Comparison of ENCODE assay signal across 8 mouse cellular contexts in the genomic region with DNA sequence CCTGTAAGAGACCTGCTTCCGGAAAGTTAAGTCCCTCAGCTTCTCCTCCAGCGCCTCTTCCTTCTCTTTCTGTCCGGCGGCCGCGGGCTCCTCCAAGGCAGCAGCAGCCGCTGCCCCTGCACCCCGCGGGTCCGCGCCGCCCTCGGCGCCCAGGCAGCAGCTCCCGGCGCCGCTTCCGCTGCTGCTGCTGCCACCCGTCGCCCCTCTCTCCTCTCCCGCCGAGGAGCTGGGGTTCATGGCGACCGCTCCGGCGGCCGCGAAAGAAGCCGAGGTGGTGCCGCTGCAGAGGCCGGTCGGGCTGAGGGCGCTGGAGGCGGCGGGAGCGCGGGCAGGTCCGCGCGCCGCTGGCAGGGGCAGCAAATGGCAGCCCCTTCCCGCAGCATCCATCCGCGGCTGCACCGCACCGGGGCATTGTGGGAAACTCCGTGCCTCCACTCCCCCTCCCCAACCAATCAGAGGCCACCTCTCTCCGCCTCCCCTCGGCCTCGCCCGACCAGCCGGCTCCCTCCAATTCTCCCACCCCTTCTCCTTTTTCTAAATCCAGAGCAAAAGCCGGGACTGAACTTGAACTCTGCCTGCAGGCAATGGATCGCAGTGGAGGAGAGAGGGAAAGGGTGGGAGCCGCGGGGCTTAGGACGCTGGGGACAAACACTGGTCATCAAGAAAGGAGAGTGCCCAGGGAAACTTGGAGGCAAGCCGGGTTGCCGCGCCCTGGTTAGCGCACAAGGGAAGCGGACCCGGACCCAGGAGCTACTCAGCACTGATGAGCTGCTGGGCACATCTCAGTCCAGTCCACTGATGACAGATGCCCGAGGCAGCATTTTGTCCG. TPM values are rescaled to one million over a fixed set of nuclear protein-coding genes. Genes with fewer than 3 reads are reported as not detected.
A peak's percentile ranks its signal among the peaks of the same experiment; 100 is the strongest.
DNase-seq lines count a peak whose midpoint lies in the region; ATAC-seq and TF ChIP-seq lines count a peak whose summit lies in the region.

A gene (minus strand): TSS at position 623 of the 829 bp plus-strand sequence.

- no peaks in the 10 kb centered on the region for H3K9me3 ChIP-seq in lung, postnatal 0 days (ENCODE audit: low read length)
- no peaks in the 10 kb centered on the region for H3K9me3 ChIP-seq in kidney, embryonic 14.5 days (ENCODE audit: control insufficient read depth, low read length)
- H3K9me3 ChIP-seq in limb, embryonic 13.5 days = 0 out of 2 replicates have a peak, but pooled peaks cover 1% of the 10 kb centered on the region
- no peaks in the 10 kb centered on the region for H3K9me3 ChIP-seq in neural tube, embryonic 14.5 days (ENCODE audit: control insufficient read depth, low read length)

- peak within 1 kb of the TSS; percentile 52 for H3K4me3 ChIP-seq in lung, postnatal 0 days (ENCODE audit: low read depth, low read length)
- peak within 1 kb of the TSS; percentile 46 for H3K4me3 ChIP-seq in kidney, embryonic 14.5 days (ENCODE audit: low read length)
- H3K4me3 ChIP-seq in limb, embryonic 13.5 days = peak within 1 kb of the TSS; percentile 61
- H3K4me3 ChIP-seq in neural tube, embryonic 14.5 days (ENCODE audit: low read depth, low read length) = peak within 1 kb of the TSS; percentile 68

- peak; percentile 22 for DNase-seq in lung, postnatal 0 days (ENCODE audit: low spot score)
- no peak for DNase-seq in lung, postnatal 36 days
- peak; percentile 93 to 95 for DNase-seq in cerebellum, postnatal 10 days
- DNase-seq in frontal cortex, postnatal 14 days (ENCODE audit: low spot score in 2 of 2) = peak; percentile 80 to 81
- no peak for DNase-seq in spleen, adult 12 weeks (ENCODE audit: low spot score)

- H3K27ac ChIP-seq in lung, postnatal 0 days (ENCODE audit: low read length) = no peak within 1 kb of the TSS
- no peak within 1 kb of the TSS for H3K27ac ChIP-seq in kidney, embryonic 14.5 days (ENCODE audit: low read depth, low read length)
- no peak within 1 kb of the TSS for H3K27ac ChIP-seq in limb, embryonic 13.5 days
- peak within 1 kb of the TSS; percentile 70 for H3K27ac ChIP-seq in neural tube, embryonic 14.5 days (ENCODE audit: low read depth, low read length)

- H3K27me3 ChIP-seq in lung, postnatal 0 days (replicated peaks; ENCODE audit: insufficient read depth, low read length) = peaks cover 25% of the 10 kb centered on the region
- H3K27me3 ChIP-seq in kidney, embryonic 14.5 days (ENCODE audit: control insufficient read depth, insufficient read depth, low read length) = peaks cover 47% of the 10 kb centered on the region
- peaks cover 68% of the 10 kb centered on the region for H3K27me3 ChIP-seq in limb, embryonic 13.5 days
- no peaks in the 10 kb centered on the region for H3K27me3 ChIP-seq in neural tube, embryonic 14.5 days (ENCODE audit: control insufficient read depth, insufficient read depth, low read length)

- H3K4me1 ChIP-seq in lung, postnatal 0 days (ENCODE audit: insufficient read depth, low read depth, low read length) = peaks cover 2% of the 10 kb centered on the region; the same call in 1 of the 2 replicates
- H3K4me1 ChIP-seq in kidney, embryonic 14.5 days (ENCODE audit: control insufficient read depth, insufficient read depth, low read length) = peaks cover 5% of the 10 kb centered on the region; the same call in 1 of the 2 replicates
- peaks cover 16% of the 10 kb centered on the region for H3K4me1 ChIP-seq in limb, embryonic 13.5 days
- H3K4me1 ChIP-seq in neural tube, embryonic 14.5 days (ENCODE audit: control insufficient read depth, insufficient read depth, low read length) = peaks cover 16% of the 10 kb centered on the region

- 5% methylated on average over 42 of the region's 65 CpGs for WGBS in lung, postnatal 0 days
- WGBS in kidney, embryonic 14.5 days = under 1% methylated on average over 64 of the region's 65 CpGs
- under 1% methylated on average over 59 of the region's 65 CpGs for WGBS in limb, embryonic 13.5 days
- under 1% methylated on average over 53 of the region's 65 CpGs for WGBS in neural tube, embryonic 14.5 days

- no peak for TF ChIP-seq CTCF in lung, postnatal 0 days (IDR thresholded peaks at IDR 0.05)

- no peak within 1 kb of the TSS for H3K9ac ChIP-seq in lung, postnatal 0 days (replicated peaks; ENCODE audit: low read depth)
- peak within 1 kb of the TSS; percentile 49 for H3K9ac ChIP-seq in kidney, embryonic 14.5 days (ENCODE audit: low read depth, low read length)
- H3K9ac ChIP-seq in limb, embryonic 13.5 days = peak within 1 kb of the TSS; percentile 63
- H3K9ac ChIP-seq in neural tube, embryonic 14.5 days (replicated peaks; ENCODE audit: low read depth, low read length) = peak within 1 kb of the TSS; percentile 74

- H3K4me2 ChIP-seq in lung, postnatal 0 days (replicated peaks; ENCODE audit: low read depth, low read length) = peak within 1 kb of the TSS; percentile 89
- peak within 1 kb of the TSS; percentile 92 for H3K4me2 ChIP-seq in kidney, embryonic 14.5 days (replicated peaks; ENCODE audit: low read depth, low read length)
- H3K4me2 ChIP-seq in limb, embryonic 13.5 days (replicated peaks) = peak within 1 kb of the TSS; percentile 98
- peak within 1 kb of the TSS; percentile 77 for H3K4me2 ChIP-seq in neural tube, embryonic 14.5 days (ENCODE audit: low read depth, low read length)

- TF ChIP-seq EP300 in lung, postnatal 0 days (IDR thresholded peaks at IDR 0.05) = no peak

- peak; percentile 38 for ATAC-seq in lung, postnatal 0 days
- ATAC-seq in kidney, embryonic 14.5 days (ENCODE audit: low FRiP score, low TSS enrichment) = peak; percentile 86
- peak; percentile 77 for ATAC-seq in limb, embryonic 13.5 days (ENCODE audit: low FRiP score, low read depth)
- ATAC-seq in neural tube, embryonic 14.5 days (ENCODE audit: low read depth) = peak; percentile 98

- no peaks in the 10 kb centered on the region for H3K36me3 ChIP-seq in lung, postnatal 0 days (ENCODE audit: insufficient read depth, low read length)
- H3K36me3 ChIP-seq in kidney, embryonic 14.5 days (ENCODE audit: control insufficient read depth, insufficient read depth, low read length) = no peaks in the 10 kb centered on the region
- no peaks in the 10 kb centered on the region for H3K36me3 ChIP-seq in limb, embryonic 13.5 days
- no peaks in the 10 kb centered on the region for H3K36me3 ChIP-seq in neural tube, embryonic 14.5 days (ENCODE audit: control insufficient read depth, insufficient read depth, low read length)

RNA-seq across cellular contexts. Expression of the gene that starts here (rescaled TPM):
- polyA plus RNA-seq in lung, postnatal 0 days (2015; fragmentation: Nextera tagmentation; extraction: Ambion mirVana) = 0.33 and 0.45 TPM in 2 replicates
- polyA plus RNA-seq in kidney, embryonic 14.5 days (2014; fragmentation: Nextera tagmentation; extraction: Ambion mirVana) = 0.27 and 0.43 TPM in 2 replicates
- polyA plus RNA-seq in limb, embryonic 13.5 days (2015; fragmentation: Nextera tagmentation; extraction: Ambion mirVana) = 1.2 and 1.3 TPM in 2 replicates
- 8.6 and 10.5 TPM in 2 replicates for polyA plus RNA-seq in neural tube, embryonic 14.5 days (2014; fragmentation: Nextera tagmentation; extraction: Ambion mirVana)

Comparison
In these comparisons a context has a peak if more than half of its experiments do, and no peak if none do; other contexts are left out.
1. Peak in DNase-seq, ATAC-seq, H3K4me3 ChIP-seq and H3K4me2 ChIP-seq in lung, postnatal 0 days; RNA of the gene not detected or under 1 TPM.
2. Peak in ATAC-seq, H3K4me3 ChIP-seq, H3K9ac ChIP-seq and H3K4me2 ChIP-seq in kidney, embryonic 14.5 days; RNA of the gene not detected or under 1 TPM.
3. ATAC-seq: peak in every context shown above with its lines; median percentile 98 in neural tube, embryonic 14.5 days; 86 in kidney, embryonic 14.5 days; 77 in limb, embryonic 13.5 days; 38 in lung, postnatal 0 days.
4. DNase-seq: peak in cerebellum, postnatal 10 days (2 of 2) and frontal cortex, postnatal 14 days (2 of 2); none in lung, postnatal 36 days (single experiment) and spleen, adult 12 weeks (single experiment).
5. Peak in every context shown above with its lines, with median percentiles within 50 percentile points of each other: H3K4me2 ChIP-seq and H3K4me3 ChIP-seq.